In genomic region chr13:71631447-71631846, GRCm38 (mm10) we compare ENCODE assay signal across 16 mouse cellular contexts.
DNase-seq lines count a peak whose midpoint lies in the region; ATAC-seq and TF ChIP-seq lines count a peak whose summit lies in the region.
"Had no signal": no experiment of that assay in that cellular context is flagged by ENCODE, and none has a peak within 500 bp of the region (broad histone marks: within the 10 kb centered on the region; RNA-seq: fewer than 3 reads in every experiment).

No protein-coding gene starts in this region.

- H3K4me2 ChIP-seq in midbrain, postnatal 0 days (ENCODE audit: low read depth, low read length, poor library complexity, severe bottlenecking): no peak overlapping the region
- no peak overlapping the region for H3K4me2 ChIP-seq in midbrain, embryonic 13.5 days (replicated peaks)
- H3K4me2 ChIP-seq: forebrain, embryonic 13.5 days; heart, embryonic 11.5 days; hindbrain, embryonic 13.5 days had no signal

- H3K9ac ChIP-seq in midbrain, postnatal 0 days (replicated peaks; ENCODE audit: low read length, poor library complexity, severe bottlenecking): no peak overlapping the region
- H3K9ac ChIP-seq in midbrain, embryonic 13.5 days (replicated peaks): no peak overlapping the region
- H3K9ac ChIP-seq: forebrain, embryonic 13.5 days; hindbrain, embryonic 13.5 days had no signal

- H3K4me3 ChIP-seq in layer of hippocampus, adult 2 months: no peak overlapping the region
- no peak overlapping the region for H3K4me3 ChIP-seq in midbrain, postnatal 0 days (ENCODE audit: low read depth, low read length)
- H3K4me3 ChIP-seq in midbrain, embryonic 13.5 days (replicated peaks): no peak overlapping the region
- H3K4me3 ChIP-seq: embryonic facial prominence, embryonic 10.5 days; forebrain, embryonic 13.5 days; heart, adult 2 months; hindbrain, embryonic 13.5 days had no signal

- intact Hi-C loops in heart, postnatal 36 days (cut with DNase I): no loop called here
- intact Hi-C loops in gastrocnemius, postnatal 36 days (cut with DNase I): no loop called here

- peak; percentile 70 for DNase-seq in heart, adult 11 months
- DNase-seq in heart, postnatal 36 days: no peak
- no peak for DNase-seq in layer of hippocampus, adult 2 months (ENCODE audit: low spot score in 2 of 2)
- no peak for DNase-seq in layer of hippocampus, adult 18-20 months (ENCODE audit: low spot score in 2 of 2)
- no peak for DNase-seq in midbrain, postnatal 0 days (ENCODE audit: low spot score)
- DNase-seq in gastrocnemius, postnatal 36 days: no peak
- DNase-seq: adrenal gland, adult 2 months; adrenal gland, postnatal 25 days; cerebellum, adult 2 months; heart, adult 2 months; heart, postnatal 4 days had no signal

- WGBS in midbrain, postnatal 0 days: 58% methylated on average over 2 of the region's 2 CpGs
- 74% methylated on average over 2 of the region's 2 CpGs for WGBS in midbrain, embryonic 13.5 days

- no peaks in the 10 kb centered on the region for H3K4me1 ChIP-seq in midbrain, postnatal 0 days (ENCODE audit: insufficient read depth, low read length)
- H3K4me1 ChIP-seq in midbrain, embryonic 13.5 days (replicated peaks): peaks cover 6% of the 10 kb centered on the region; the same call in 1 of the 2 replicates
- H3K4me1 ChIP-seq: forebrain, embryonic 13.5 days; hindbrain, embryonic 13.5 days had no signal

- no peak overlapping the region for H3K27ac ChIP-seq in layer of hippocampus, adult 2 months
- no peak overlapping the region for H3K27ac ChIP-seq in midbrain, postnatal 0 days (ENCODE audit: low read depth, low read length)
- H3K27ac ChIP-seq in midbrain, embryonic 13.5 days: no peak overlapping the region
- H3K27ac ChIP-seq: embryonic facial prominence, embryonic 10.5 days; forebrain, embryonic 13.5 days; heart, adult 2 months; hindbrain, embryonic 13.5 days had no signal

- no peak for ATAC-seq in midbrain, postnatal 0 days (ENCODE audit: low FRiP score)
- no peak for ATAC-seq in midbrain, embryonic 13.5 days
- ATAC-seq: forebrain, embryonic 13.5 days had no signal

- H3K9me3 ChIP-seq in midbrain, postnatal 0 days (ENCODE audit: low read length): no peaks in the 10 kb centered on the region
- no peaks in the 10 kb centered on the region for H3K9me3 ChIP-seq in midbrain, embryonic 13.5 days
- H3K9me3 ChIP-seq: embryonic facial prominence, embryonic 10.5 days; forebrain, embryonic 13.5 days; hindbrain, embryonic 13.5 days had no signal

- no peaks in the 10 kb centered on the region for H3K36me3 ChIP-seq in midbrain, postnatal 0 days (ENCODE audit: insufficient read depth, low read length)
- no peaks in the 10 kb centered on the region for H3K36me3 ChIP-seq in midbrain, embryonic 13.5 days
- H3K36me3 ChIP-seq: embryonic facial prominence, embryonic 10.5 days; hindbrain, embryonic 13.5 days had no signal

- H3K27me3 ChIP-seq in midbrain, postnatal 0 days (ENCODE audit: insufficient read depth, low read length): no peaks in the 10 kb centered on the region; the same call in 1 of the 2 replicates
- no peaks in the 10 kb centered on the region for H3K27me3 ChIP-seq in midbrain, embryonic 13.5 days

- peak; percentile 60 for TF ChIP-seq CTCF in layer of hippocampus, adult 2 months (conservative IDR thresholded peaks at IDR 0.05)
- peak; percentile 57 for TF ChIP-seq CTCF in midbrain, postnatal 0 days (IDR thresholded peaks at IDR 0.05)
